Mouse (Mus musculus): Measurements from ENCODE around the gene Mecom.

Mecom gene

GRCm38 (mm10) chr3:30332337-30332736 is 215.5 kb downstream of the Mecom start:
- DNase-seq: peak in 1 of 2 experiments; percentile 8

- DNase-seq: no peak
Observed at GRCm38 (mm10) chr3:30330476-30330875, 217.3 kb downstream of the Mecom start.

GRCm38 (mm10) chr3:30330021-30330420 is 217.8 kb downstream of the Mecom start:
- no peak for DNase-seq

- no peak for DNase-seq
Observed at GRCm38 (mm10) chr3:30314955-30315354, 232.9 kb downstream of the Mecom start.

- no peak for DNase-seq
Observed at GRCm38 (mm10) chr3:30308081-30308480, 239.7 kb downstream of the Mecom start.

GRCm38 (mm10) chr3:30307601-30308000 is 240.2 kb downstream of the Mecom start:
- DNase-seq: no peak

- DNase-seq: no peak
Observed at GRCm38 (mm10) chr3:30306080-30306479, 241.7 kb downstream of the Mecom start.

- DNase-seq: no peak
Observed at GRCm38 (mm10) chr3:30299460-30299859, 248.3 kb downstream of the Mecom start.

GRCm38 (mm10) chr3:30294433-30294832 is 253.4 kb downstream of the Mecom start:
- DNase-seq: no peak

- no peak for DNase-seq
Observed at GRCm38 (mm10) chr3:30286529-30286928, 261.3 kb downstream of the Mecom start.

GRCm38 (mm10) chr3:30284094-30284493 is 263.7 kb downstream of the Mecom start:
- no peak for DNase-seq

GRCm38 (mm10) chr3:30283562-30283961 is 264.2 kb downstream of the Mecom start:
- DNase-seq: no peak

GRCm38 (mm10) chr3:30277569-30277968 is 270.2 kb downstream of the Mecom start:
- DNase-seq: no peak

GRCm38 (mm10) chr3:30276099-30276498 is 271.7 kb downstream of the Mecom start:
- DNase-seq: no peak

- DNase-seq: no peak
Observed at GRCm38 (mm10) chr3:30269253-30269652, 278.6 kb downstream of the Mecom start.

- DNase-seq: no peak
Observed at GRCm38 (mm10) chr3:30260945-30261344, 286.9 kb downstream of the Mecom start.

- no peak for DNase-seq
Observed at GRCm38 (mm10) chr3:30258421-30258820, 289.4 kb downstream of the Mecom start.

GRCm38 (mm10) chr3:30257776-30258175 is 290.0 kb downstream of the Mecom start:
- DNase-seq: no peak

GRCm38 (mm10) chr3:30256896-30257295 is 290.9 kb downstream of the Mecom start:
- no peak for DNase-seq

GRCm38 (mm10) chr3:30255828-30256227 is 292.0 kb downstream of the Mecom start:
- DNase-seq: no peak

GRCm38 (mm10) chr3:30254451-30254850 is 293.4 kb downstream of the Mecom start:
- no peak for DNase-seq

- DNase-seq: no peak
Observed at GRCm38 (mm10) chr3:30253714-30254113, 294.1 kb downstream of the Mecom start.

- DNase-seq: no peak
Observed at GRCm38 (mm10) chr3:30248656-30249384, 299.0 kb downstream of the Mecom start.

- DNase-seq: peak in 1 of 2 experiments; percentile 32
Observed at GRCm38 (mm10) chr3:30247256-30247655, 300.6 kb downstream of the Mecom start.

Measured in kidney, postnatal 36 days (tissue).